Mouse (Mus musculus): ENCODE data around the gene Gm12185.
"Not testable (repeated sequence)": the region's sequence is repeated elsewhere in the genome, so short reads cannot be mapped to it uniquely, and the experiment has no call there.

Gm12185 gene

DNA sequence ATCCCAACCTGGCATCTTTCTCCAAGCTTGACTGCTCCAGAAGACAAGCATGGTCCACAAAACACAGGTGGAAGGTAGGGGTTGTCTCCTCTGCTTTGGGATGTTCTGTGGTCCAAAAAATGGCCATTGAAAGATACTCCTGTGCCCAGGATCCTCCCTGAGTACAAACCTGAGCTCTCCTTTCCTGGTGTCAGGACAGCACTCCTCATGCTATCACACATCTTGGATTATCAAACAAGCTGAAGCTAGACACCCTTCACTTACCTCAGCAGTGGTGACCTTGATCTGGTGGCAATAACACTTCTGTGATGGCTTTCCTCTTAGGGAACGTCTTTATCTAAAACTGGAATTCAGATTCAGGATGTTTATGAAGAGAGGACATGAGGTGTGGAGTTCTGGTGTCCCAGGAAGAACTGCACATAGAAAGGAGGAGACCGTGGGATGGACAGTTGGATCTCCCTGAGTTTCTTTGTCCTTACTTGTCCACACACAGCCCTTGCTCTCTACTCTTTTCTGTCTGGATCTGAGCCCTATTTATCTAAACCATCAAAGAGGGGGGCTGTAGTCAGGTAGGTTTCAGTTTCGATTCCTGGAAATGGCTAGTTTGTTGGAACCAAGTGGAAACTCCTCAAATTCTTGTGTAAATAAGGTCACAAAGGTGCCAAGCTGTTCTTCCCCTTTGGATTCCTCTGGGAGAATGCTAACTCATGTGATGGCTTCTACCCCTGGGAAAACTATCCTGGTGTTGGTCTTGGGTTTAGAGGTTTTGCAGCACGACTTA lies at the start of gene Gm12185:
Gm12185 (minus strand) TSS at position 487 of the 781 bp plus-strand sequence.
- in situ Hi-C loops (cut with MboI, MseI): loop anchor here (5.0 kb wide), 2 partner anchors 70 to 105 kb away; partner anchors contain the start of gene Tgtp2

DNA sequence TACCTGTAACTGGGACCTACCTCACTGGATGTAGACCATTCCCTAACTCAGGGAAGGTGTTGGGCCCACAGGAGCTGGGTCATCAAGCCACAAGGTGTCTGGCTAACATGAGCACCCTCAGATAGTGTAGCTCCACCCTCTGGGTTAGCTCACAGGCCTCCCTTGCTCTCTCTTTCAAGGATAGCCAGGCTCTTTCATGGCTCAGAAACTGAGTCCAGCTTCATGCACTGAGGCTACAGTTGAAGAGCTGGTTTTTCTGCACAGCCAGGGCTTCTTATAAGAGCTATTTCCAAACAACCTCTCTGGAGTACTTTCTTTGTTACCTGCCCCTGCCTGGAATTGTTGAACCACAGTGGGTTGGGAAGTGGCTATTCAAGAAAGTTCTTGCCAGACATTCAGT lies 20.0 kb upstream of the Gm12185 start:
- in situ Hi-C loops (cut with MboI, MseI): not testable (repeated sequence)

DNA sequence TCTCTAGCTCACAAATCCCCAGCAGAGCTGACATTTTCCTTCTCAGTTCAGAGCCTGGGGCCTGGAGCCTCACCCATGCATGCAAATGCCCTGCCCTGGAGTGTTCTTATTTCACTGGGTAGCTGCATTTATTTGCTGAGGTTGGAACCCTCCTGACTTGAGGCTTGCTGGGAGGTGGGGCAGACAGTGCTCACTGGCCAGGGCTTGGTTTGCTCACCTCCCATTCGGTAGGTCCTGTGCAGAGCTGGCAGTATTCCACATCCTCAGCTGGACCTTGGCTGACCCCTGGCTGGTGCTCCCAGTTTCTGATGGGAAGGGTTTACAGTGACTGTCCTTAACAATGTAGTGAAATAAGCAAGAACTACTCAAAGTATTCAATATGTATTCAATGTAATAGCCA lies 14.8 kb upstream of the Gm12185 start:
- in situ Hi-C loops (cut with MboI, MseI): loop anchor here (5.0 kb wide), 1 partner anchor 74 kb away; no protein-coding TSS in a partner anchor

DNA sequence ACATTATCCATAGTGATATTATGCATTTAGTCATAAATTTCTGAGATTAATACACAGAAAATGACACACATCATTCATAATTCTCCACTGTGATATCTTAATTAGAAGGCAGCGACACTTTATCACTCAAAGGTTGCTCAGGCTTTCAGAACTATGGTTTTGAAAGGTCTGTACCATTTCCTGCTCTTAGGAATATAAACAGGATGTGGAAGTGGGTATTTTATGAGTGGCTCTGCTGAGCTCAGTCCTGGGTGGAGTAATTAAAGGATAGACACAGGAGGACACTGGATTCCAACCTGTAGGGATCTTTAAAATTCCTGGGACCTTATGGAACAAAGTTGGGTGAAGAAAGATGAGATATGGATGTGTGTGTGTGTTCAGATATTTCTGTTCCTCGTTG lies 14.3 kb upstream of the Gm12185 start:
- in situ Hi-C loops (cut with MboI, MseI): loop anchor here (5.0 kb wide), 1 partner anchor 74 kb away; no protein-coding TSS in a partner anchor

DNA sequence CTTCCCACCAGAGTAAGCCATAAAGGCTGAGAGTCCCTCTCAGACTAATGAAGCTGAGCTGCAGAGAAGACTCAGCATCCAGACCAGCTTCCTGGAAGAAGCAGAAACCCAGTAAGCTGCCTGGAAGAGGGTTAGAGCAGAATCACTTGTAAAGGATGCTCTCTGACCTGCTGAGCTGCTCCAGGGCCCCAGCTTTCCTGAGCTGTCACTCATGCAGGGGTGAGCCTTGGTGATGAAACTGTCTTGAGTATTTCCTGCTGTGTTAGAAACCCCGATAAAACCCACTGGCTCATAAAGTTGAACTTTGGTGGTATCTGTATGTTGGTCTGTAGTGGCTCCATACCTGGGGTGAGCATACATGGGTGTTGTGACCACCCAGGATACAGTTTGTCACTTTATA lies 8.4 kb upstream of the Gm12185 start:
- in situ Hi-C loops (cut with MboI, MseI): not testable (repeated sequence)

DNA sequence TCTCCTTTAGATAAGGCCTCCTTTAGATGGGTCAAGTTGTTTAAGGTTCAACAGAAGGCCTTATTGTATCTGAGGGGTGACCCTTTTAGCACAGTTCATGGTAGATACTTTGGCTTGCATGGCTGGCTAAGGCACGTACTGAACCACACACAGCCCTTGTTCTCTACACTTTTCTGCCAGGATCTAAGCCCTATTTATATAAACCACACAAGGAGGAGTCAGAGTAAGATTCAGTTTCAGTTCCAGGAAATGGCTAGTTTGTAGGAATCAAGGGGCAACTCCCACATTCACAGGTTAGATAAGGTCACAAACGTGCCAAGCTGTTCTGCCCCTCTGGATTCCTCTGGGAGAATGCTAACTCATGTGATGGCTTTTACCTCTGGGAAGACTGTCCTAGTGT lies 2.0 kb upstream of the Gm12185 start, which contains the start of gene Tgtp1:
Tgtp1 (minus strand) TSS at position 155 of the 400 bp plus-strand sequence.
- in situ Hi-C loops (cut with MboI, MseI): loop anchor here (5.0 kb wide), 2 partner anchors 68 to 103 kb away; partner anchors contain the start of gene Tgtp2

DNA sequence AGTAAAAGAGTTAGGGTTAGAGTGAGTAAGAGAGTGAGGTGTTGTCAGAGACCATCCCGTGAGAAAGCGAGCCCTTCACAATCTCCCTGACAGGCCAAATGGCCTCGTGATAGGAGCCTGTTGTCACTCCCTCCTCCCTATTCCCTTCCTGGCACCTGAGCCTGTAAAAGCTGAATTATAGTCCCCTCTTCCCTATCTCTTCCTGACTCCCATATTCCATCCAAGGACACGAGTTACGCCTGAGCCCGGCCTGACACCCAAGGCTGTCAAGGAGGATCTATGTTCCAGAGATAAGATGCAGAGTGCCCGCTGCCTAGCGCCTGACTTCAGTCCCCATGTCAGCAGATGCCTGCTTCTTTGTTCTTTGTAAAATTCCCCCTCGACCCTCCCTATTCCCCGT lies 1.3 kb upstream of the Gm12185 start:
- in situ Hi-C loops (cut with MboI, MseI): loop anchor here (5.0 kb wide), 2 partner anchors 69 to 104 kb away; partner anchors contain the start of gene Tgtp2

DNA sequence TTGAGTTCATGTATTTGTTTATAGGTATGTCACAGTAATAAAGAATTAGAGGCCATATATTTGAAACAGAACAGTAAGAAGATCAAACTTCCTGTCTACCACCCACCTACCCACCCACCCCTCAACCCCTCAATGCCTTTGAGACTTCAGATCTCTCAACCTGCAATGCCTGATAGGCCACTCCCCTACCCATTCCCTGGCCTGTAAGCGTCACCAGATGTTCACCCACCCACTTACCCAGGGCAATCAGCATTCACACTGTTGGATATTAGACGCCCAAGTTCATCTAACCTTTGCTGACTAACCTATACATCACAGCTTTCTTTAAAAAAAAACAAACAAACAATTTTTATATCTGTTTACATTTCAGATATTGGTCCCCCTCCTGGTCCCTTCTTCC lies 2.0 kb downstream of the Gm12185 start:
- in situ Hi-C loops (cut with MboI, MseI): loop anchor here (5.0 kb wide), 2 partner anchors 72 to 107 kb away; partner anchors contain the start of gene Tgtp2

DNA sequence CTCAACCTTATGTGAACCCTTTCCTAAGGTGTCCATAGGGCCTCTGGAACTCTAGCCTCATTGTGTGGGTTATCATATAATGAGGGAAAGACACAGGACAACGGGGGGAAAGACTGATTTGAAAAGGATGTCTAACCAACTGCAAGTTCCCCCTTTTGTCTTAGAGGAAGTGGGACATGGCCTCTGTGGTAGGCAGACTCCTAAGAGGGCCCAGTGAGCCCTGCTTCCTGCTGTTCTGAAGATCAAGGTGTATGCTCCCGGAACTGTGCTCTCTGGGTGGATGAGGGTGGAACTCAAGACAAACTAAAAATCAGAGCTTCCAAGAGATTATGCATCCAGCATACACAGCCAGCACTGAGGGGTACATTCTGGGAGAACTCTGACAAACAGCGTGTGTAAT lies 3.8 kb downstream of the Gm12185 start:
- in situ Hi-C loops (cut with MboI, MseI): not testable (repeated sequence)

DNA sequence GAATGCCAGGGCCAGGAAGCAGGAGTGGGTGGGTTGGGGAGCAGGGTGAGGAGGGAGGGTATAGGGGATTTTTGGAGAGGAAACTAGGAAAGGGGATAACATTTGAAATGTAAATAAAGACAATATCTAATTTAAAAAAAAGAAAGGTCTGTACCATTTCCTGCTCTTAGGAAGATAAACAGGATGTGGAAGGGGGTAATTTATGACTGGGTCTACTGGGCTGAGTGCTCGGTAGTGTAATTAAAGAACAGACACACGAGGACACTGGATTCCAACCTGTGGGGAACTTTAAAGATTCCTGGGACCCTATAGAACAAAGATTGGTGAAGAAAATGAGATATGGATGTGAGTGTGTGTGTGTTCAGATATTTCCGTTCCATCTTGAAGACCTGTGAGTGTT lies 9.2 kb downstream of the Gm12185 start:
- in situ Hi-C loops (cut with MboI, MseI): not testable (repeated sequence)

DNA sequence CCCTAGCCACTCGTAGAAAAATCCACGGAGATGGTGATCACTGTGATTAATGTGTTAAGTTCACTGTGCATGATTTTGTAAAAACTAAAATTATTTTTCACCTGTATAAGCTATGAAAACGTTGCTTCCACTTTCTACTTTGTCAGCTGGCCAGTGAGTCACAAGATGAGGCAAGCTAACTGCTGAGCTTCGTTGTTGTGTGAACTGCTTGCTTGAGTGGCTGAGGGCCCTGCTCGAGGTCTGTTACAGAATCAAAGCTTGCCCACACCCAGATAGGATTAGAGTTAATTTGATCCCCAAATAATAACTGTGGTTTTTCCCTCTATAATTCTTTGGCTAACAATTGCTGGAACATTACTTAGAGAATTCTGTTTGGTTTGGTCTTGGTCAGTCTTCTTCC lies 12.0 kb downstream of the Gm12185 start:
- in situ Hi-C loops (cut with MboI, MseI): not testable (repeated sequence)

DNA sequence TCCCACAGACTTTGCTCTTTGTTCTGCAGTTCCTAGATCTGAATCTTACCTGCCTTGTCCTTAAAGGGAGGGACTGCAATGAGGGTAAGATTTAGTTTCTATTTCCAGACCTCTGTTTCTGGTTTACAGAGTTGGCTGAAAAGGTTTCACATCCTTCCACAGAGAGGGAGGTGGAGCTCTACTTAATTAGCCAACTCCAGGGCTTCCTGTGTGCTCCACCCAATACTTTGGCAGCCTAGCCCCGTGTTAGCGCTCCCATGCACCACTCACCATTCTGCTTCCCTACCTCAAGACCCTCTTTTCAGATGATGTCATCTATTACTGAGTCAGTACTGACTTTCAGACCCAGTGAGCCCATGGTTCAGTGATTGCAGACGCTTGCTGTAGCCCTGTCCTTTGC lies 12.8 kb downstream of the Gm12185 start, which contains the start of gene 9930111J21Rik1:
9930111J21Rik1 (minus strand) TSS at position 148 of the 400 bp plus-strand sequence.
- in situ Hi-C loops (cut with MboI, MseI): loop anchor here (5.0 kb wide), 1 partner anchor 103 kb away; no protein-coding TSS in a partner anchor

DNA sequence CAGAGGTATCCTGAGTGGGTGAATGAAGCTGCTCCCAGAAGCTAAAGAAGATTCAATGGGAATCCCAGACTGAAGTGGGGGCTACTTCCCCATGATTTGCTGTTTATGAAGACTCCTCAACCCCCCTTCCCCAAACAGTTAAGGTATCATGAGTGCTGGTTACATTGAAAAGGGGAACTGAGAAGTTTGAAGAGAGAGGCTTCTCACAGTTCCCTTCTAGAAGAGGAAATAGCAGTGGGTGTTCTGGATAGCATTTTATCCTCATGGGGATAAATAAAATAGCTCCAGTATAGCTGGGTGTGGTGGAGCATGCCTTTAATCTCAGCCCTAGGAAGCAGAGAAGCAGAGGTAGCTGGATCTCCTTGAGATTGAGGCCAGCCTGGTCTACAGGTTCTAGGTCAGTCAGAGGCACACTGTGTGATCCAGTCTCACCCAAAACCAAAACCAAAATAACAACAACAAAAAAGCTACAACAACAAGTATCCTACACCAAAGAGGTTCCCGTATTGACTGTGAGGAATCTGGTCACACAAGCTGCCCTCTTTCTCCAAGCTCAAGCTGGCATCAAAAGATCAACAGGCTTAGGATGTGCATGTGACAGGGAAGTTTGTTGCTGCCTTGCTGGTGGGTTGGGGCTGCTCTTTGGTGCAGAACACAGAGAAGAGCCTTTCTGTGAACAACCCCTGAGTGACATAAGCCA lies 13.6 kb downstream of the Gm12185 start, which contains the start of gene Olfr56:
Olfr56 (plus strand) TSS at position 650 of the 700 bp plus-strand sequence.
- in situ Hi-C loops (cut with MboI, MseI): loop anchor here (5.0 kb wide), 1 partner anchor 104 kb away; no protein-coding TSS in a partner anchor

DNA sequence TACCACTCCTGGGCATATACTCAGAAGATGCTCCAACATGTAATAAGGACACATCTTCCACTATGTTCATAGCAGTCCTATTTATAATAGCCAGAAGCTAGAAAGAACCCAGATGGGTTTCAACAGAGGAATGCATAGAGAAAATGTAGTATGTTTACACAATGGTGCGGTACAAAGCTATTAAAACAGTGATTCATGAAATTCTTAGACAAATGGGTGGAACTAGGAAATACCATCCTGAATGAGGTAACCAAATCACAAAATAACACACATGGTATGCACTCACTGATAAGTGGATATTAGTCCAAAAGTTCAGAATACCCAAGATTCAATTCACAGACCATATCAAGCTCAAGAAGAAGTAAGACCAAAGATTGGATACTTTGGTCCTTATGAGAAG lies 17.3 kb downstream of the Gm12185 start:
- in situ Hi-C loops (cut with MboI, MseI): loop anchor here (5.0 kb wide), 1 partner anchor 108 kb away; no protein-coding TSS in a partner anchor

DNA sequence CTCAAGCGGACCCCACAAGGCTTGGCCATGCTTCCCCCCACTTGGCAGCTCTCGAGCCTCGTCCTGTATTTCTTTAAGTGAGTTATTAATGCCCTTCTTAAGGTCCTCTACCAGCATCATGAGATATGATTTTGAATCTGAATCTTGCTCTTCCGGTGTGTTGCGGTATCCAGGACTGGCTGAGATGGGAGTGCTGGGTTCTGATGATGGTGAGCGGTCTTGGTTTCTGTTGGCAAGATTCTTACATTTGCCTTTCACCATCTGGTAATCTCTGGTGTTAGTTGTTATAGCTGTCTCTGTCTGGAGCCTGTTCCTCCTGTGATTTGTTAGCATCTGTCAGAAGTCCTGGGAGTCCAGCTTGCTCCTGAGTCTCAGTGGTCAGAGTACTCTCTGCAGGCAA lies 45.9 kb downstream of the Gm12185 start, which contains the start of gene Psme2b:
Psme2b (minus strand) TSS at position 101 of the 400 bp plus-strand sequence.
- in situ Hi-C loops (cut with MboI, MseI): not testable (repeated sequence)

DNA sequence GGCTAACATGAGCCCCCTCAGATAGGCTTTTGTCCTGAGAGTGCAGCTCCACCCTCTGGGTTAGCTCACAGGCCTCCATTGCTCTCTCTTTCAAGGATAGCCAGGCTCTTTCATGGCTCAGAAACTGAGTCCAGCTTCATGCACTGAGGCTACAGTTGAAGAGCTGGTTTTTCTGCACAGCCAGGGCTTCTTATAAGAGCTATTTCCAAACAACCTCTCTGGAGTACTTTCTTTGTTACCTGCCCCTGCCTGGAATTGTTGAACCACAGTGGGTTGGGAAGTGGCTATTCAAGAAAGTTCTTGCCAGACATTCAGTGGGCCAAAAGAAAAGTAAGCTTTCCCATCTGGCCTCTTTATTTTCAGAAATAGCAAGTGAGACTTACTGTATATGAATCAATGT lies 52.7 kb downstream of the Gm12185 start:
- in situ Hi-C loops (cut with MboI, MseI): not testable (repeated sequence)

DNA sequence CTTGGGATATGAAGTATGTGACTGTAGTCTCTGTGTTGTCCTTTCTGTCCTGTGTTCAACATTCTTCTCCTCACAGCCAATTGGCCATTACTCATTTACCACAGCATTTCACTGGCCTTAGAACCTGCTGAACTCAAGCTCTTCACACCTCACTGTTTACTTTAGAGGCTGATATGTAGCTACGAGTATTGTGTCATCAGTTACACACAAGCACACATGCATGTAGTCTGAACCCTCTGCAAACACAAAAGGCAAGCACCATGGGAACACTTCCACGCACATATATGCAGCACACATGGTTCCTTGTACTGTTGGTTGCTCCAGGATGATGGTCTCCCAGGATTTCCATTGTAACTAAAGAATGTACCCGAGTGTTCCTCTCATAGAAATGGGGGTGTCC lies 56.7 kb downstream of the Gm12185 start:
- in situ Hi-C loops (cut with MboI, MseI): not testable (repeated sequence)

DNA sequence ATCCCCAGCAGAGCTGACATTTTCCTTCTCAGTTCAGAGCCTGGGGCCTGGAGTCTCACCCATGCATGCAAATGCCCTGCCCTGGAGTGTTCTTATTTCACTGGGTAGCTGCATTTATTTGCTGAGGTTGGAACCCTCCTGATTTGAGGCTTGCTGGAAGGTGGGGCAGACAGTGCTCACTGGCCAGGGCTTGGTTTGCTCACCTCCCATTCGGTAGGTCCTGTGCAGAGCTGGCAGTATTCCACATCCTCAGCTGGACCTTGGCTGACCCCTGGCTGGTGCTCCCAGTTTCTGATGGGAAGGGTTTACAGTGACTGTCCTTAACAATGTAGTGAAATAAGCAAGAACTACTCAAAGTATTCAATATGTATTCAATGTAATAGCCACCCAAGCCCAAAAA lies 58.1 kb downstream of the Gm12185 start:
- in situ Hi-C loops (cut with MboI, MseI): loop anchor here (5.0 kb wide), 1 partner anchor 73 kb away; no protein-coding TSS in a partner anchor

DNA sequence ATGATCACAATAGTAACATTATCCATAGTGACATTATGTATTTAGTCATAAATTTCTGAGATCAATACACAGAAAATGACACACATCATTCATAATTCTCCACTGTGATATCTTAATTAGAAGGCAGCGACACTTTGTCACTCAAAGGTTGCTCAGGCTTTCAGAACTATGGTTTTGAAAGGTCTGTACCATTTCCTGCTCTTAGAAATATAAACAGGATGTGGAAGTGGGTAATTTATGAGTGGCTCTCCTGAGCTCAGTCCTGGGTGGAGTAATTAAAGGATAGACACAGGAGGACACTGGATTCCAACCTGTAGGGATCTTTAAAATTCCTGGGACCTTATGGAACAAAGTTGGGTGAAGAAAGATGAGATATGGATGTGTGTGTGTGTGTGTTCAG lies 58.6 kb downstream of the Gm12185 start:
- in situ Hi-C loops (cut with MboI, MseI): loop anchor here (5.0 kb wide), 1 partner anchor 74 kb away; no protein-coding TSS in a partner anchor

DNA sequence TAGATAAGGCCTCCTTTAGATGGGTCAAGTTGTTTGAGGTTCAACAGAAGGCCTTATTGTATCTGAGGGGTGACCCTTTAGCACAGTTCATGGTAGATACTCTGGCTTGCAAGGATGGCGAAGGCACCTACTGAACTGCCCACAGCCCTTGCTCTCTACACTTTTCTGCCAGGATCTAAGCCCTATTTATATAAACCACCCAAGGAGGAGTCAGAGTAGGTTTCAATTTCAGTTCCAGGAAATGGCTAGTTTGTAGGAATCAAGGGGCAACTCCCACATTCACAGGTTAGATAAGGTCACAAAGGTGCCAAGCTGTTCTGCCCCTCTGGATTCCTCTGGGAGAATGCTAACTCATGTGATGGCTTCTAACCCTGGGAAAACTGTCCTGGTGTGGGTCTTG lies 64.0 kb downstream of the Gm12185 start:
- in situ Hi-C loops (cut with MboI, MseI): not testable (repeated sequence)

DNA sequence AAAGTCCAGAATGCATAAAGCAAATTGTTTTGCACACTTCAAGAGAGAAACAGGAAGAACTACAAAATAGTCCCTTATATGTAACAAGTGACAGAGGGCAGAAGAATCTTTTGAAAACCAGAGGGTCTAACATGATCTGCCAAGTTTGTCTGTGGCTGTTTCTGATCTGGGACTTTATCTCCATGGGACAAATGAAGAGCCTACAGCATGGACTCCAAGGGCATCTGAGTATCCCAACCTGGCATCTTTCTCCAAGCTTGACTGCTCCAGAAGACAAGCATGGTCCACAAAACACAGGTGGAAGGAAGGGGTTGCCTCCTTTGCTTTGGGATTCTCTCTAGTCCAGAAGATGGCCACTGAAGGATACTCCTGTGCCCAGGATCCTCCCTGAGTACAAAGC lies 65.6 kb downstream of the Gm12185 start:
- in situ Hi-C loops (cut with MboI, MseI): not testable (repeated sequence)

DNA sequence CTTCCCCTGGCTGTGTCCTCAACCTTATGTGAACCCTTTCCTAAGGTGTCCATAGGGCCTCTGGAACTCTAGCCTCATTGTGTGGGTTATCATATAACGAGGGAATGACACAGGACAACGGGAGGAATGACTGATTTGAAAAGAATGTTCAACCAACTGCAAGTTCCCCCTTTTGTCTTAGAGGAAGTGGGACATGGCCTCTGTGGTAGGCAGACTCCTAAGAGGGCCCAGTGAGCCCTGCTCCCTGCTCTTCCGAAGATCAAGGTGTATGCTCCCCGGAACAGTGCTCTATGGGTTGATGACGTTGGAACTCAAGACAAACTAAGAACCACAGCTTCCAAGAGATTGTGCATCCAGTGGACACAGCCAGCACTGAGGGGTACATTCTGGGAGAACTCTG lies 68.2 kb downstream of the Gm12185 start:
- in situ Hi-C loops (cut with MboI, MseI): not testable (repeated sequence)
